In genomic region chr13:84347914-84348700, GRCm38 (mm10) we compare ENCODE assay signal across 7 mouse cellular contexts.
DNase-seq lines count a peak whose midpoint lies in the region; ATAC-seq and TF ChIP-seq lines count a peak whose summit lies in the region.

No protein-coding gene starts in this region.

- no peaks in the 10 kb centered on the region for H3K9me3 ChIP-seq in limb, embryonic 10.5 days (replicated peaks)
- H3K9me3 ChIP-seq in midbrain, embryonic 13.5 days = no peaks in the 10 kb centered on the region

- no peak for TF ChIP-seq POLR2A in spleen, adult 2 months (IDR thresholded peaks at IDR 0.05; ENCODE audit: low read depth, low read length)

- peak; percentile 85 for ATAC-seq in granulocyte monocyte progenitor cell, adult 5-6 weeks (replicated peaks; ENCODE audit: poor library complexity, severe bottlenecking)
- ATAC-seq in midbrain, embryonic 13.5 days = peak; percentile 98

- peak overlapping the region; percentile 84 for H3K9ac ChIP-seq in midbrain, embryonic 13.5 days (replicated peaks)

- H3K27me3 ChIP-seq in limb, embryonic 10.5 days (ENCODE audit: low read depth, poor library complexity, severe bottlenecking) = peaks cover 55% of the 10 kb centered on the region
- H3K27me3 ChIP-seq in midbrain, embryonic 13.5 days = 0 out of 2 replicates have a peak, but pooled peaks cover 6% of the 10 kb centered on the region
- H3K27me3 ChIP-seq in spleen, adult 2 months (ENCODE audit: control insufficient read depth, insufficient read depth, low read length) = peaks cover 18% of the 10 kb centered on the region

- peak; percentile 16; the same call in 1 of the 2 replicates for TF ChIP-seq CTCF in spleen, adult 2 months (IDR thresholded peaks at IDR 0.05; ENCODE audit: extremely low read depth, insufficient read depth, insufficient read length, insufficient replicate concordance)

- peak overlapping the region; percentile 85 for H3K4me2 ChIP-seq in midbrain, embryonic 13.5 days (replicated peaks)

- H3K36me3 ChIP-seq in limb, embryonic 10.5 days = no peaks in the 10 kb centered on the region
- no peaks in the 10 kb centered on the region for H3K36me3 ChIP-seq in midbrain, embryonic 13.5 days
- no peaks in the 10 kb centered on the region for H3K36me3 ChIP-seq in spleen, adult 2 months (ENCODE audit: control insufficient read depth, insufficient read depth, low read length)

- DNase-seq in adrenal gland, adult 2 months = peak; percentile 97
- DNase-seq in embryo, embryonic 11 days = peak; percentile 96
- DNase-seq in kidney, adult 11 months = peak; percentile 95
- peak; percentile 93 for DNase-seq in limb, embryonic 10.5 days (ENCODE audit: low spot score)
- peak in 1 of 2 experiments; percentile 51 for DNase-seq in spleen, adult 2 months (ENCODE audit: low read depth in 1 of 2, low spot score in 2 of 2)

- peak overlapping the region; percentile 56 for H3K4me3 ChIP-seq in limb, embryonic 10.5 days
- peak overlapping the region; percentile 55 for H3K4me3 ChIP-seq in midbrain, embryonic 13.5 days (replicated peaks)
- peak overlapping the region; percentile 38; the same call in 1 of the 2 replicates for H3K4me3 ChIP-seq in spleen, adult 2 months (ENCODE audit: extremely low read depth, insufficient read depth, insufficient read length)

- under 1% methylated on average over 34 of the region's 34 CpGs for WGBS in limb, embryonic 10.5 days
- WGBS in midbrain, embryonic 13.5 days = 0% methylated on average over 34 of the region's 34 CpGs
- under 1% methylated on average over 34 of the region's 34 CpGs for WGBS in spleen, adult 2 months

- H3K4me1 ChIP-seq in limb, embryonic 10.5 days = peaks cover 21% of the 10 kb centered on the region
- H3K4me1 ChIP-seq in midbrain, embryonic 13.5 days (replicated peaks) = peaks cover 60% of the 10 kb centered on the region
- H3K4me1 ChIP-seq in spleen, adult 2 months (ENCODE audit: control insufficient read depth, insufficient read depth, insufficient read length) = peaks cover 5% of the 10 kb centered on the region; the same call in 1 of the 2 replicates

- peak overlapping the region; percentile 80 for H3K27ac ChIP-seq in limb, embryonic 10.5 days
- peak overlapping the region; percentile 96 for H3K27ac ChIP-seq in midbrain, embryonic 13.5 days
- no peak overlapping the region for H3K27ac ChIP-seq in spleen, adult 2 months (ENCODE audit: insufficient read depth, low read length)
